Mouse (Mus musculus) cerebellum, adult 8-10 months (tissue): ENCODE data around the gene Mrpl20.
"Not testable (repeated sequence)": the region's sequence is repeated elsewhere in the genome, so short reads cannot be mapped to it uniquely, and the experiment has no call there.

Source experiments
- DNase-seq: peaks from one replicate; pipeline ENCODE4 v3.0.0; 2022

The Mrpl20 gene

DNA sequence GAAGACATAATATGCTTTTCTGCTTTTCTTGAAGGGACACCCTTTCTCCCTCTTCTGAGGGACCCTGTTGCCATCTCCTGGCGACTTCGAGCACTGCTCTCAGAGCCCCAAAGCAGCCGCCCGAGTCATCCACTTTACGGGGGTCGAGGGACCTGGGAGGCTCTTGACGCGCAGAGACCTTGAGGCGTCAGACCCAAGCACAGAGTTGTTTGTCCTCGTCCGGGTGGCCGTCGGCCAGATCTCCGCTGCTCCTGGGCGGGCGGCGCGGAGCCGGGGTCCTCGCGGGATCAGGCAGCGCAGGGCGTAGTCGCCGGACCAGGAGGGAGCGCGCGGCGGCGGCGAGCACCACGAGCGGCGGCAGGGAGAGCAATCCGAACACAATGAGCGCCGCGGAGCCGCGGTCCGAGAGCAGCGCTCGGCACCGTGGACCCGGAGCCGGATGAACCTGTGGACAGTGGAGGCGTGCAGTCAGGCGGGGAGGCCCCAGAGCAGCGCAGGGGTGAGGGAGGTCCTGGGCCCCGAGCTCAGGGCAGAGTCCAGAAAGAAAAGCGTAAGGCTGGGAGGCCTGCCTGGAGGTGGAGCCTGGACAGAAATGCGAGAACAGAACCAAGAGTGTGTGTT lies 18.5 kb upstream of the Mrpl20 start:
- DNase-seq = peak; percentile 79

DNA sequence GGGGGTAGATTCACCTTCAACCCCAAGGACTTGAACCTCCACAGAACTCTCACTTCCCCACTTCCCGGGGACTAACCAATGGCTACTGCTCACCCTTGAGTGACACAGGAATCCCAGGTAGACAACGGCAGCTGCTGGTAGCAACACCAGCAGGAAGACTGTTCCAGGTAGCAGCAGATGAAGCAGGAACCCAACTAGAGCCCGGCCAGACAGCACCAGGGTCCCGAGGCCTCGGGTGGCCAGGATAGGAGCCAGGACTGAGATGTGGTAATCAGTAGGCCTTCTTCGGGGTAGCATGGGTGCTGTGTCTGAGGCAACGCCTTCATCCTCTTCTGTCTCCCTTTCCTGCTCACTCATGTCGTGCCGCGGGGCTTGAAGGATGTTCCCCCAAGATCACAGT lies 17.4 kb upstream of the Mrpl20 start:
- no peak for DNase-seq

DNA sequence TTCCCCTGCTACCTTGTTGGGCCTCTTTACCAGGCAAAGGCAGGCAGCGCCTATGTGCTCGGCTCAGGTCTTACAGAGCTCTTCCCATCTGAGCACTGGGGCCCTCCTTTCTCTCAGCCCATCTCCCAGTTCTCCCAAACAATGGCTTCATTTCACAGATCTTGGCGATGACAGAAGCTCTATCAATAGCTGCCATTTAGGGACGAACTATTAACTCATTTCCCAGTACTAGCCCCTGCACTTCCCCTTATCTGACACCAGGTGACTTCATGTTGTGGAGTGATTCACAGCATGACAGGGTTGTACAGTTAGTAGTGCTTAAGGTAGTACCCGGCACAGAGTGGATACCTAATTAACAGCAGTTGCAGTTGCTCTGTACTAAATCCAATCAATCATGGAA lies 16.9 kb upstream of the Mrpl20 start, which contains the start of gene Tmem88b:
Gene Tmem88b, minus strand, starts transcription at position 56 of the 400 bp plus-strand sequence.
- DNase-seq = no peak

DNA sequence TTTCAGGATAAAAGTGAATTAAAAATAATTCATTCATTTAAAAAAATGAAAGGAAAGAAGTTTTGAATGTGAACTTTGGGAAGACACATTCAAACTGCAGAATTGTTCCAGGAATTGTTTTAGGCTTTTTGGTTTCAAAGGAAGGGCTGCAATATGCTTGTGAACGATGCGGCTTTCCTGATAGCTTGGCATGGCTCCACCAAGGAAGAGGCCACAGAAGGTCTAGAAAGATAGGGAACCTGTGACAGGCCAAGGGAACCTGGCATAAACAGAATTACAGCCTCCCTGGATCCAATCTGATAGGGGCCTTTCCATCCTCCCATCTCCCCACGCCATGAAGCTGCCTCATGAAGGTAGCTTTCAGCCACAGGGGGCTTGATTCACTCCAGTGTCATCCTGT lies 14.4 kb upstream of the Mrpl20 start:
- DNase-seq = no peak

- not testable (repeated sequence) for DNase-seq
These were observed 13.8 kb upstream of the Mrpl20 start for GRCm38 (mm10) chr4:155788833-155789232.

DNA sequence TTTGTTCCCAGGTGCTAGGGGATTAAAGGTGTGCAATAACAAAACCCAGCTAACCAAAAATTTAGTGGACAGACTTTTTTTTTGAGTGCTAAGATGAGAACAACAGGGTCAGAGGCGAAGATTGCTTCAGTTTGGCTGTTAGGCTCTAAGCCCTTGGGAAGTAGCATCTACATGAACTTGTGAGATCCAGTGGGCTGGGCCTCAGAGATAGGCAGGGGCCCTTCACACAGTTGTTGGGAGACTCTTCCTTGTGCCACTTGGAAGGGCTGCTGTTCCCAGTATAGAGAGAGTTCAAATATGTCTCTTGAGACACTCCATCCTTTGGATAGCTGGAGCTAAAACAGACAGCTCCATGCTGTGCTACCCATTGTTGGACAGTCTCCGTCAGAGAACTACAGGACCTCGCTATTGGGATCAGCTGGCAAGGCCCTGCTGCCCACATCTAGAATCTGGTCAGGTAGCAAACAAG lies 12.6 kb upstream of the Mrpl20 start, which contains the start of gene Ankrd65:
Gene Ankrd65, plus strand, starts transcription at position 419 of the 469 bp plus-strand sequence.
- DNase-seq = no peak

- no peak for DNase-seq
These were observed 12.0 kb upstream of the Mrpl20 start for GRCm38 (mm10) chr4:155790650-155791161.

- no peak for DNase-seq
These were observed 11.3 kb upstream of the Mrpl20 start for GRCm38 (mm10) chr4:155791240-155791933.

- no peak for DNase-seq
These were observed 8.9 kb upstream of the Mrpl20 start for GRCm38 (mm10) chr4:155793730-155794129.

- DNase-seq = no peak
These were observed 603 bp upstream of the Mrpl20 start for GRCm38 (mm10) chr4:155802075-155802474.

DNA sequence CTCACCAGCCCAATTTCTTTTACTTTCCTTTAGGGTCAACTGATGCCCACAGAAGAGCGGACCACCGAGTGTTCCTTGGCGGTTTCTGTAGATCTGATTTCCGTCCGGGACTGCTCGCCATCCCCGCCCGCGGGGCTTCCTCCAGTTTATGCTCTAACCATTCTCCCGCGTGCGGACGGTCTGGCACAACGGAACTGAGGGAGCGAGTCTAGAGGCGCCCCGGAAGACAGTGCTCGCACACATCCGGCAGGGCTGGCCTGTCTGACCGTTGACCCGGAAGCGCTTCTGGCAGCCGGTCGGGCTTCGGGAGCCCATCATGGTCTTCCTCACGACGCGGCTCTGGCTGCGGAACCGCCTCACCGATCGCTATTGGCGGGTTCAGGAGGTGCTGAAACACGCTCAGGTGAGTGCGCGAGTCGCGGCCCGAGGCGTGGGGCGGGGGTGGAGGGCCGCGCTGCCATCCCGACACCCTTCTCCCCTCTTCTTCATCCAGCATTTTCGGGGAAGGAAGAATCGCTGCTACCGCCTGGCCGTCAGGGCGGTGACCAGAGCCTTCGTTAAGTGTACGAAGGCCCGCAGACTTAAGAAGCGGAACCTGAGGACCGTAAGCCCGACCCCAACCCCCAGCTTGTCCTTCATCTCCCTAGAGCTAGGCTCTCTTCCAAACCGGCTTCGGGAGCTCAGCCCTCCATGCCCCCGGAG lies 813 bp downstream of the Mrpl20 start:
- DNase-seq = peak; percentile 97

DNA sequence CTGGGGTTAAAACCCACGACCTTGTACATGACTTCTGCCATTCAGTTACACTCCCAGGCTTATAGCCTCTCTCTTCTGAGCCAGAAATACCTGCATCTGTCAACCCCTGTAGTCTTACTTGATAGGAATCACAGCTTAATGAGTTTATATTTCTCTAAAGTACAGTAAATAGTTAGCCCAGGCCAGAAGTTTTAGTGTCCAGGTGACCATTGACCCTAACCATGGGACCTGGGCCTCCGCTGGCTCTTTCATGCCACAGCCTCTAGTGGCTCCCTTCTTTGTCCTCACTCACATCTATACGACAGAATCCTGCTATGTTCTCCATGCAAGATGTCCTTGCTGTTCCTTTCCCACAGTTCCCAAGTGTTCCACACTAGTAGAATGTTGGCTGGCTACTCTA lies 5.2 kb downstream of the Mrpl20 start:
- DNase-seq = no peak

- DNase-seq = peak; percentile 85
These were observed 9.4 kb downstream of the Mrpl20 start, which contains the start of gene Ccnl2 for GRCm38 (mm10) chr4:155811929-155812664. Ccnl2 (plus strand) TSS chr4:155812489.

GRCm38 (mm10) chr4:155812665-155813181 lies 10.0 kb downstream of the Mrpl20 start:
- DNase-seq = no peak

DNA sequence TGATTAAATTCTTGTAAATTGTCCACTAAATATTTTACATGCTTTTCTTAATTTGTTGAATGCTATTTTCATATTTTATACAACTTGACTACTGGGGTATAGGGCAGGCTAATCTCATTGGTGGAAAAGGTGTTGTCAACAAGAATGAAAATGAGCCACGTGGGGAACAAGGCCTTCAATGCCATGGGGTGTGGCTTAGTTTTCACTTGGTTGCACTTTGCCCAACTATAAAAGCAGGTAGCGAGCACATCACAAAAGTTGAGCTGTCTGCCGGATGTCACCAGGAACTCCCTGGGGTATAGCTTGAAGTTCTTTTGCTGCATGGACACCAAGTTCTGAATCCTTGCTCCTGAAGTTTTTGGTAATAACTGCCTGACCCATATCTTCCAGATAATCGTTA lies 14.9 kb downstream of the Mrpl20 start:
- no peak for DNase-seq

- no peak for DNase-seq
These were observed 18.3 kb downstream of the Mrpl20 start for GRCm38 (mm10) chr4:155821025-155821424.

DNA sequence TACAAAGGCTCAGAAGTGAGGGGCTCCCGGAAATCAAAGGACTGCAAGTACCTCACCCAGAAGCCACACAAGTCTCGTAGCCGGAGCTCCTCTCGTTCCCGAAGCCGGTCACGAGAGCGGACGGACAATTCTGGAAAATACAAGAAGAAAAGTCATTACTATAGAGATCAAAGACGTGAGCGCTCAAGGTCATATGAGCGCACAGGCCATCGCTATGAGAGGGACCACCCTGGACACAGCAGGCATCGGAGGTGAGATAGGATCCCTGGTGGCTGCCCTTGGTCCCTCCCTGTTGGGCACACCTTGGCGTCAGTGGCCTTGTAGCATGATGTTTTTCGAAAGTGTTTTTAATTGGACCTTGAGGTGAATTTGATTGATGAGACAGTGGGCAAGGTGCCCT lies 20.8 kb downstream of the Mrpl20 start:
- no peak for DNase-seq

DNA sequence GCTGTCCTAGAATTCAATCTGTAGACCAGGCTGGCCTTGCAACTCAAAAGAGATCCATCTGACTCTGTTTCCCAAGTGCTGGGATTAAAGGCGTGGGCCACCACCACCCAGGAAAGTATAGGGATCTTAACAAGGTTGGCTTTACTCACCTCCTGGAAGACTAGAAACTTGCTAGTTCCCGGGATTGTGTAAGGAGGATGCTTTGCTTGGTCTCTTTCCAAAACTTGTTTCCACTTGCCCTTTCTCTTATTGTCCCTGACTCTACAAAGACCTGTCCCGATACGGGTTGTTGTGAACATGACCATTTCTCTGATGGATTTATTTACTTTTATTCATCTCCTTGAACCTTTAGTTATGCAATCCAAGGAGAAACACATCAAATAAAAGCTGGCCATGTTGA lies 27.2 kb downstream of the Mrpl20 start:
- no peak for DNase-seq

DNA sequence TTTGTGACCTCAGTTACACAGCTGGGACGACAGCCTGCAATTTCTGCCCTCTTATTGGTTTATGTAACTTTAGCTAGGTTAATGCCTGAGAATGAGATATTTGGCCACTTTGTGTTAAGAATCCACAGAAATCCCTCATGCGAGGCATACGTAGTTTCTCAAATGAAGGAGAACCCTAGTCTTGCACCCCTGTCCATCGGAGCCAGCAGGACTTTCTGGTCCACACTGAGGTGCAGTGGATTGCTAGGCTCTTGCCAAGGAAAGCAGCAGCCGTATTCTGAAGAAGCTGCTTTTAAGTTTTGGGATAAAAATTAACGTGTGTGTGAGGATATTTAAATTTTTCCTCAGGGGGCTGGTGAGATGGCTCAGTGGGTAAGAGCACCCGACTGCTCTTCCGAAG lies 27.9 kb downstream of the Mrpl20 start:
- DNase-seq = no peak

- peak; percentile 94 for DNase-seq
These were observed 28.6 kb downstream of the Mrpl20 start, which contains the start of gene Aurkaip1 for GRCm38 (mm10) chr4:155831205-155831766. Aurkaip1 (plus strand) TSS chr4:155831272.

DNA sequence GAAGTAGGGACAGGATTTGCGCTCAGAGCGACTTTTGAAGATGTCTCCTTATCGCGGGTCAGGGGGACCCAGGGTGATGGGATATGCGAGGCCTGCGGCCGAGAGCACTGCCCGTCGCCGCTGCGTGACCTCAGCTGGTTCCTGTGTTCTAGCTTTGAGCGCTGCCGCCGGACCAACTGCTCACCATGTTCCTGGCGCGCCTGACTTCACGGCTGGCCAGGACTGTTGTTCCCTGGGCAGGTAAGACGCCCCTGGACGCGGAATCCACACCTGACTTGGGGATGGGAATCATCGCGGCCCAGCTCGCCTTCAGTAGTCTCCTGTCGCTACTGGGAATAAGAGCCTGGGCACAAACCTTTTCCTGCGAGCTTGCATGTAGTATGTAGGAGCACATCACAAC lies 29.2 kb downstream of the Mrpl20 start:
- DNase-seq = no peak

DNA sequence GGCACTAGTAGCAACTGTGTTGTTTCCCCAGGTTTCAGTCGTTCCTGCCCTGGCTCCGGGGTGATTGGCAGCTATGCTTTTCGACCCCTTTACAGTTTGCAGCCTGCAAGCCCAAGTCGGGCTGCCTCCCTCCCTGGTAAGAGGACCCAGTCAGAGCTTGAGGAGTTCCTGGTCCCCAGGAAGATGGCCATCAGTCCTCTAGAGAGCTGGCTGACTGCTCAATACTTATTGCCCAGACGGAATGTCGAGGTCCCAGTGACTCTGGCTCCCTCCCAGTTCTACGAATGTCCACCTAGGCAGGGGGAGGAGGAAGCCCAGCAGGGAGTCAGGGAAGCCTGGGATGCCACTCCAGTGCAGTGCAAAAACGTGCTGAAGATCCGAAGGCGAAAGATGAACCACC lies 29.6 kb downstream of the Mrpl20 start:
- DNase-seq = no peak
